Mouse (Mus musculus) brain, embryonic 18.5 days (tissue): ENCODE data around the gene Parva.

Experiments
- DNase-seq: peaks from one replicate; pipeline ENCODE4 v3.0.0-alpha.2; 2012; ENCODE audit warnings: low read depth, low spot score

The Parva gene

DNA sequence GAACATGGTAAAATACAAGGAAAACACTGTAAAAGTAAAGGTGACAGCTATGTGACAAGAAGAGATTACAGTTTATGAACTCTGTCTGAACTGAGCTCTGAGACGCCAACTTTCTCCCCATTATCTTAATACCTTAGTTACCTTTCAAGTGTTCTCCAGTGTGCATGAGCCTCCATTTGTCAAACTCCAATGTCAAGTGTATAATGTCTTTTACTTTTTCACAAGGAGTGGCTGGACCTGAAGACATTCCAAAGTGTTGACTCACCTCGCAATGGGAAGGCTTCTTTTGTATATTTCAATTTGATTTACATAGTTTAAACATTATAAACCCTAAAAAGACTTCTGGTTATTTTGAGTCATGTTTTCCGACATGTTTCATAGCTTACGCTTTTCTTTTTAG lies 3.9 kb upstream of the Parva start:
- no peak for DNase-seq

DNA sequence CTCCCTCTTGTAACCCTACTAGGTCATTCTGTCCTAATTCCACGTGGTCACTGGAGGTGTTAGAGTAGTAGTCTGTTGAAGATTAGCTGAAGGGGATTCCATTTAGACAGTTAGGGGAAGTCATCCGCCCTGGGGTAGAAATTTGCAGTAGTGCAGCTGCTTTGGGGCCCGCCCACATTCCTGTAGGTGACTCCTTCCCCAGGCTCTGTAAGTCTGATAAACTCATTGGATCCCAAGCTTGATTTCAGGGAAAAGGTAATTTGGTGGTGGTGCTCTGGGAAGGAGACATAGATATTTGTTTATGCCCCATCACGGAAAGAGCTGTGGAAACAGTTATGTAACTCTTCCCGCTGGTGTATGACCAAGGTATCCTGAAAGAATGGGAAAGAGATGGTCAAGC lies 494 bp upstream of the Parva start:
- no peak for DNase-seq

DNA sequence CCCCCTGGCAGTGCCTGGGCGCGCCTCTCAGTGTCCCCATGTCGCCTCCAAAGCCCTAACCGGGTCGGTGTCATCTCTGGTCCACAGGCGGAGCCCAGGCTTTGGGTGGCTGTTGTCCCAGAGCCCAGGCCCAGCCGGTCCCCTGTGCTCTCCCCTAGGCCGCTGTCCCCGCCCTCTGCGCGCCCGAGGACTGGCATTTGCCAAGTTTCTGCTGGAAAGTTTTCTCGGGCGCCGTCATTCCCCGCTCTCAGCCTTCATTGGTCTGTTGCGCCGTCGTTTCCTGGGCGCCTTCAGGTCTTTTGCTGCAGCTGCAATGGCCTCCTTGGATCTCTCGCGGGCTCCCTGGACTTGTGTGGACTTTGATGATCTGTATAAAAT lies 842 bp downstream of the Parva start:
- no peak for DNase-seq

DNA sequence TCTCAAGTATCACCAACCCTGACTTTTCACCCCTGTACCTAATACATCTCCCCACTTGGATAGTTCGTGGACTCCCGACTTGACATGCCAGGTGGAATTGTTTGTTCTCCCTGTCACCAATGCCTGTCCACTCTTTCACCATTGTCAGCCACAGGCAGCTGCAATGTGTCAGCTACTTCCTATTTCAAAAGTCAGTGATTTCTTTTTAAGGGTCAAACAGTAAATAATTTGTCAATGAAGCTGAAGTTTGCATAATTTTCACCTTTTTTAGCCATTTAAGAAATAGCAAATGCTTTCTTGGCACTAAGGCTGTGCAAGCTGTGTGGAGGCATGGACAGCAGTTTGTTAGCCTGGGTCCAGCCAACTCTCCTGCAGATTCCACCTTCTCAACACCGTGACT lies 12.5 kb downstream of the Parva start:
- DNase-seq, result no peak

DNA sequence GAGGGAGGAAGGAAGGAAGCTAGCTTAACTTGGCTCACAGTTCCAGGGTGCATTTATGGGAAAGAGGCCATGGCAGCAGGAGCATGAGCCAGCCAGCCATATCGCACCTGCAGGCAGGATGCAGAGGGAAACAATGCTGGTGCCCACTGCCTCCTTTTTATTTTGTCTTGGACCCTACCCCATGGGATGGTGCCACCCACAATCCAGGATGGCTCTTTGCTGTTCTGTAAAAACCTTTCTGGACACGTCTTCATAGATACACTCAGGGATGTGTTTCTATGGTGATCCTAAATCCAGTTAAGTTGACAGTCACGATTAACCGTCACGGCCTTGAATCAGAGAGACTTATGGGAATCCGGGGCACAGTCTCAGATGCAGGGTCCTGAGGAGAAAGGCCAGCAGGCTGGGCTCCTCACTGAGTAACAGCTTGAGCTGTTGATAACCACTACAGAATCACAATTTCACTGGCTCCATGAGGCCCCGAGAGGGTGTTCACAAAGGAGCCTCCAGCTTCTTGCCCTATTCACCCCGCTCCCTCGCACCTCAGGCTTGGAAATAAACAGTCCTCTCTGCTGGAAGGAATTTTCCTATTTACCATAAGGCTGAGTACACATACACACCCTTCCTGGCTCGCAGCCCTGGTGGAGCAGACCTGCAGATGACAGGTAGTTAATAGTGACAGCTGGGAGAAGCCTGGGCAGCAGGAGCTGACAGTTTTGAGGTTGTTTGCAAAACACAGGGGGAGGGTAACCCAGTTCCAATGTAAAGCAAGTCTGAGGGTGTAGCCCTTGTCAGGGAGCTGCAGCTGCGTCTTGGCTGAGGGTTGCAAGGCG lies 17.1 kb downstream of the Parva start:
- peak; percentile 10 for DNase-seq

DNA sequence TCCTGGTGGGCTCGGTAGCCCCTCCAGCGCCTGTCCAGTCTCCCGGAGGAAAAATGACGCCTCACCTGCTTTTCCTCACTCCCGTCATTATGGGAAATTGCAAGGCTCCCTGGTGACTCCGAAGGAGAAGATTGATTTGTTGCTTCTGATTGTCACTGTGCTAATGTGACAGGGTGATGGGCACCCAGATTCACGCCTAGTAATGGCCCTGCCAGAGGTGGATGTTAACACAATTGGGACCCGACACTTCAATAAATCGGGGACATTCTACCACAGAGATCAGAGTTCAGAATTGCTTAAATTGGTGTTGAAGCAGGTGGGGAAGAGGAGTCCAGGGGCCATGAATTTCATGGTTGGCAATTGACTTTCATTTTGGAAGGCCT lies 17.7 kb downstream of the Parva start:
- DNase-seq, result no peak

DNA sequence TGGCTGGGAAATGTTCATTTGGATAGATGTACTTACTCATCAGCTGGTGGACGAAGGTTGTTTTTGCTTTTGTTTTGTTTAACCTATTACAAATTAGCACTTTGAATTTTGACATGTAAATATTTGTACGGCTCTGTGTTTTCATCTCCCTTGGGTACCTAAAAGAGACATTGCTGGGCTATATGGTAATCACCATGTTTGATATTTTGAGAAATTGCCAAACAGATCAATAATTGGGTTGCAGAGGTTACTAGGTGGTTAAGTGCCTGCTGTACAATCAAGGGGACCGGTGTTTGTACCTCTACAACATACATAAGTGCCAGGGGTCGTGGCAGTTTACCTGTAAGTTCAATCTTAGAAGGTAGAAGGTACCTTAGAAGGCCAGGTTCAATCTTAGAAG lies 19.2 kb downstream of the Parva start:
- DNase-seq, result no peak

DNA sequence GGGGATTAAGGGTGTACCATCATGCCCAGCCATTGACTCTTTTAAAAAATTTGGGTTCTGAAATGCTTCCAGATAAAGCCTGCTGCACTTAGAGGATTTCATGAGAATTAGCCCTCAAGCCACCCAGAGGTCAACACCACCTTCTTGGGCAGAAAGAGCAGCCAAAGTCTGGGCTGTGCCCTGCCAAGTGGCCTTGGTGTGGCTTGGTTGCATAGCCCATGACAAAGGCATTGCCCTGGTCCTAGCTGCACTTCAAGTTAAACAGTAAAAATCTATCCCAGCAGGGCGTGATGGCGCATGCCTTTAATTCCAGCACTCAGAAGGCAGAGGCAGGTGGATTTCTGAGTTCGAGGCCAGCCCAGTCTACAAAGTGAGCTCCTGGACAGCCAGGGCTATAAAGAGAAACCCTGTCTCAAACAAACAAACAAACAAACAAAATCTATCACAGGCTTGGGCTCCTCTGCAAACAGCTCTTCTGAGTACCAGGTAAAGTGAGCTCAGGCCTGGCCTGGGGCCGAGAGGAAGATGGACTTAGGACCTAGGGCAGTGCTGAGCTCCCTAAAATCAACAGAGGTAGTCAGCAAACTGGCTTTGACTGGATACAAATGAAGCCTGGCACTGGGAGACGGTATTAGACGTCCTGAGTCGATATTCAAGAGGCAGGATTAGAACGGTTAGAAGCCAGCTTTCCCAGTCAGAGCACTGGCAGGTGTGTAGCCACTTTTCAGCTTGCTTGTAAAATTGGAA lies 22.8 kb downstream of the Parva start:
- no peak for DNase-seq

DNA sequence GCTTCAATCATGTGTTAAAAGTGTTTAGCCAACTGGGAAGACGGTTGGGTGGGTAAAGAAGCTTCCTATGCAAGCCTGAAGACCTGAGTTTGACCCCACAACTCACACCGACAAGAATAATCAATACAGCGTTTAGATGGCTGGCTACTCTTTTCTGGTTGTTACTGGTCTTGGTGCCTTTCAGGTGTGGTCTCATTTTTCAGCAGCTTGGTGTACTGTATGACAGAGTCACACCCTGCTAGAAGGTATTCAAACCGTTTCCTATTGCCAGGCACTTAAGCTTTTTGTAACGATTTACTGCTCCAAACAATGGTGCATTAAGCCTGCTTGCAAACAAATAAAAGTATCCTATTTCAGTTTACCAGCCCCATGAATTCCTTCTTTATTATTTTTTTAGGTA lies 25.2 kb downstream of the Parva start:
- DNase-seq, result no peak

DNA sequence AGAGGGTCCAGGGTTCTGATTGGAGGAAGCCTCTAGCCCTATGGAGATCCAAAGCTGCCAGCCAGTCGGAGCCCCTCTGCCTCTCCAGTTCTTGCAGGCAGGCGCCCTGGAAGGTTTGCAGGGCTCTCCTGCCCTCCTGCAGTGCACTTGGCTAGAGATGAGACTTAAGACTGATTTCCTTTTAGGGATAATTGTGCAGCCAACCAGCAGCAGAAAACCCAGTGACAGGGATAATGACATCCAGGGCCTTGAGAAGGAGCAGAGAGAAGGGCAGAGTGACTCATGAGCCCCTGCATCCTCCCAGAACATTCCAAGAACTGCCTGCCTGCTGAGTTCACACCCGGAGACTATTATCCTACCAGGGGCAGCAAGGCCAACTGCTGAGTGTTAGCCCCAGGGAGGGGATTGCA lies 26.5 kb downstream of the Parva start:
- DNase-seq, result no peak

DNA sequence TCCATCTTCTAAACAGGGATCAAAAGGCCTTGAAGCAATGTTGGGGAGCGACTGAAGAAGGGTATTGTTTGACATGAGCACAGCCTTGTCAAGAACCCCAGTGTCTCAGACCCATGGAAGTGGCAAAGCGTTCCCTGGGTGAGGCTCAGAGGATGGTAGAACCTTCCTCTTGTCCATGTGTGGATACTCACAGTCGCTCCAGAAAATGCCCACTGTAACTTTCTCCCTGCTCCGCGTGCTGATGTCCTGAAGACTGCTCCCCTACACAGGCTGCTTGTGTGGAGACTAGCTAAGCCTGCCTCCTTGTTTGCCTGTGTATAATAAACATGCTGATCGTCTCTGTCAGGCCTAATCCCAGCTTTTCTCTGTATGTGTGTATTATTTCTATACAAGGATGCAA lies 27.1 kb downstream of the Parva start:
- DNase-seq, result no peak

DNA sequence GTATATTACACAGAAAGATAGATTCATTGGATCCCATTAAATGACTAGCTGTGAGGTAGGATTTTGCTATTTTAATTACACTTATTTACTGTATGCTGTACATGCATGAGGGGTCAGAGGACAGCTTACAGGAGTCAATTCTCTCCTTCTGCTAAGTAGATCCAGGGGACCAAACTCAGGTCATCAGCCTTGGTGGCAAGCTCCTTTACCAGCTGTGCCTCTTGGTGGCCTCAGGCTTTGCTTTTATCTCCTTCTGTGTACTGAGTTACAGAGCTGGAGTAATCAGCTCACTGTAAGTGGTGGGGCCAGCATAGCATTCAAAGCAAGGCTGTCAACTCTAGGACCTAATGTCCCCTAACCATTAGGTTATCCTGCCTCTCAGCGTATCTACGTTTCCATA lies 27.6 kb downstream of the Parva start:
- DNase-seq, result no peak

DNA sequence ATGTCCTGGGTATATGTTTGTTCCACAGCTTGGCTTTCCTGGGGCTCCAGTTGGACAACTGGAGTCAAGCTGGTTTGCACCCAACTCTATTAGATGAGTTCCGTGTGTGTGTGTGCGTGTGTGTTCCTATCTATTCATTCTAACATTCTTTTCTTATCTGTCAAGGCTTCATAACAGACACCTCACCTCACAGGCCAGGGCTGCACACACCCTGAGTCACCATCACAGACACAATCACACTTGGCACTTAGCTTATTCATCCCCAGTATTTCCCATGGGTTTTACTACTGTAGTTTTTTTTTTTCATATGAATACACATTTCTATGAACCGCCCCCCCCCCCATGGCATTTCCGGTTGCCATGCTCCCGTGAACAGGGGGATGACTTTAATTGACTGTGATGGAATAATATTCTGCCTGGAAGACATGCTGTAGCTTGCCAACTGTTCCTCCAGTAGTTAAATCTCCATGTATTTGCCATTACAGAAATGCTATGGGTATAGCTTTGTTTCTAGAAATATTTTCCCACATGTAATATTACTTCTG lies 28.3 kb downstream of the Parva start:
- DNase-seq, result no peak

DNA sequence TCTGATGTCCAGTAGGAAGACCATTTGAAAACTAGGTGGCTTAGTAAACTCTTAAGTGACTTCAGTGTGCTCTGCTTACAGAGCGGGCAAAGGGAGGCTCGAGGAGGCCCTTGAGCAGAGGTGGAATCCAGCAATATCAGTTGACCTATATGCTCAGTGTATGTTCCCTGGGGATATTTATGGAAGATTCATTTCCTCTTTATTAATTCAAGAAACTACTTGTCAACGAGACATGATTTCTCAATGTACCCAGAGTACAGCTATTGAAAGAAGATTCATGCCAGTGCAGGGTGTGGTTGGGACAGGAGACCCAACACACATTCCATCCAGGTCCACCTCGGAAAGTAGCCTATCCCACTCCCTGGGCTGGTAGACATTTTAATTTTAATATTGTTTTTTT lies 30.1 kb downstream of the Parva start:
- DNase-seq, result no peak

DNA sequence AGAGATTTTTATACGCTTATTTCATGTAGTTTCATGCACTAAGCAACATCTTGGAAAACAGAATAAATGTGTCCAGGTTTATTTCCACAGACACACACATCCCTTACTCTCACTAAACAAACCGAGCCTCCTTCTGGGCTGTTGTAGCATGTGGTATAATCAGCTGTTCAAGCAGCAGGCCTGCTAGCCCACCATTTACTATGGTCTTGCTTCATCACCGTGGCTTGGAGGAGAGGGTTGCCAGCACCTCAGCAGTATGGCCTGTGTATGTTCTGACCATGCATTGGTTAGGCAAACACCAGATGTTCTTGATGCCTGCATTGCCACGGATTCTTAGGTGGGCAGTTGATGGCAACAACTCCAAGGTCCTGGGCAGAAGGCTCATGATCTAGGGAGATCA lies 30.6 kb downstream of the Parva start:
- no peak for DNase-seq

DNA sequence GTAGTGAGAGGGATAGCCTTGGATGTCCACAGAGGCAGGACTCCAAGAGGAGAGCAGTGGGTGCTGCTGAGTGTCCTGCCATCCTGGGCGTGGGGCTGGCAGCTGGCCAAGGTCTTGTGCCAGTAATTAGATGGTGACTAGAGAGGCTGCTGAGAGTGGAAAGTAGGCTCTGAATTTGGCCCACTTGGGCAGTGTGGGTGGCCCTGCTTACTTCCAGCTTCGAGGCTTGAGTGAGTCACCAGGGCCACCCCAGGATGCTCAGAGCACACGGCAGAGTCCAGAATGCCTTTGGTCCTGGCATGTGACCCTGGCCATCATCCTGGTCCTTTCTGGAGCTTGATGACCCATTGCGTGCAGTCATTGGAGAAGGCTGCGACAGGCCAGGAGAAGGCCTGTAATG lies 31.1 kb downstream of the Parva start:
- DNase-seq, result no peak

DNA sequence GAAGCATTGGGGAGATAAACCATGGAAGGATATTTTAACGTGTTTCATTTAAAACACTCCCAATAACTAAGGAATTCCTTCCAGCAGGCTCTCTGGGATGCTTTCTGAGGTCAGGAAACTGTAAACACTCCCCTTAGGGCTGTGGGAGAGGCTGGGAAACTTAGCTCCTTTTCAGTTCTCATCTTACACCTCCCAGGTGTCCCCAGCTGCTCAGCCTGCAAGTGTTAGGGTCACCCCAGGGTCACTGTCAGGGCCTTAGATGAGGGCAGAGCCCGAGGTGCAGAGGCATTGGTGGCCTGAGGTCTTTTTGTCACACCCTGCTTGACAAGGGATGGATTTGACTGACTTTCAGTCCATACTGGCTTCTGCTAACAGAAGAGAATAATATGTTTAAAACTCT lies 35.8 kb downstream of the Parva start:
- DNase-seq, result no peak

DNA sequence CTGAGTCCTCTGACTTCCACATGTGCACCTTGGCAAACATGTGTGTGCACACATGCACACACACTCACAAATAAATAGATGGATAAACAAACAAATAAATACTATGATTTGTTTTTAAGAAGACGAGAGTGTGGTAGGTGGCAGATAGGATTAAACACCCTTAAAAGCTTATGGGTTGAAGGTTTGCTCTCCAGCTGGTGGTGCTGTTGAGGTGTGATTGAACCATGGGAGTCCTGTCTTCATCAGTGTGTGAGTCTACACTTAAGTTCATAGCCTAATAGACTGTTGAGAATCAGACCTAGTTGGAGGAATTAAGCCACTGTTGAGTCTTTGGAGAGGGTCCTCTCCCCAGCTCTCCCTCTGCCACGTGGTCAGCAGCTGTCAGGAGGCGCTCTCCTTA lies 38.6 kb downstream of the Parva start:
- no peak for DNase-seq

DNA sequence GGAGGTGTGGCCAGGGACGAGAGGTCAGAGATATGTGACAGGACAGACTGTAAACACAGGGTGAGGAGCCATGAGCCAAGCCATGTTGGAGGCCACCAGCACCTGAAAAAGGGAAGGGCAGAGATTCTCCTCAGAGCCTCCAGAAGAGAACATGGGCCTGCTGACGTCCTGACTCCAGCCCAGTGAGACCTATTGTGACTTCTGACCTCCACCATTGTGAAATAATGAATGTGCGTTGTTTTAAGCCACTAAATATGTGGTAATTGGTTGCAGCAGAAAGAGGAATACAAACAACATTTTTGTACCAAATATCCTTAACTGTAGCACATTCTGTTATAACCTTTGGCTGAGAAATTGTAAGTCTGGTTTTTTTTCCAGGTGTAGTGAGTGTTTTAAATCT lies 39.5 kb downstream of the Parva start:
- DNase-seq, result no peak

DNA sequence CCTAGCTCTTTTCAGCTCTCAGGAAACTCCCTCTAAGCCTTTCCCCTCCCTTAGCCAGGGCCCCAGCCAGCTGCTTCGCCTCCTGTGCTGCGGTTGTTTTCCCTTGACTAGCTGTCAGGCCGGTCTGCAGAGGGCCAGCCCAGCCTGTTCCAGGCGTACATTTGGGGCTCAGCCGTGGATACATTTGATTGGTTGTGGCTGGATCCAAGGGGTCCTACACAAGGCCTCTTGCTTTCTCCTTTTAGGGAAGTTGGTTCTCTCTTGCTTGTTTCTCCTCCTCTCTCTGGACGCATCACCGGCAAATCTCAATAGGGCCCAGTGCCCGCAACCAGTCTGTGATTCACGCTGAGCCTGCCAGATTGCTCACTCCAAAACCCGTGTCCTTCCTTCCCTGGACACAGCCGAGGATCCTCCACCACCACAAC lies 40.4 kb downstream of the Parva start:
- DNase-seq, result no peak

DNA sequence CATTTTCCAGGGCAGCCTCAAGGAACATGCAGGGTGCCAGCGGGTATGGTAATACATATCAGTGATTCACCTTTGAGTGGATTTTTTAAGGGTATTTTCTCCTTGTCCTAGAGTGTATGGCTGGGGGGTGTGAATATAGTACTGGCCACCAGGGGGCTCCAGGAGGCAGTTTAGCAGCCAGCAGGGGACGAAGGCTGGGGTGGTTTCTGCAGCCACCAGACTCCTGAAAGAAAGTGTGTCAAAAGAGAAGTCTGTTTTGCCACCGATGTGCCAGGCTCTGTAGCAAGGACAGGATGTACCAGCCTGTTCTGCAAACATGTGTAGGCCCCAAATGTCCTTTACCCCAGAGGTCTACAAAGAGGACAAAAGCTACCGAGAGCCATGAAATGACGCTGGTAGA lies 42.5 kb downstream of the Parva start:
- no peak for DNase-seq

DNA sequence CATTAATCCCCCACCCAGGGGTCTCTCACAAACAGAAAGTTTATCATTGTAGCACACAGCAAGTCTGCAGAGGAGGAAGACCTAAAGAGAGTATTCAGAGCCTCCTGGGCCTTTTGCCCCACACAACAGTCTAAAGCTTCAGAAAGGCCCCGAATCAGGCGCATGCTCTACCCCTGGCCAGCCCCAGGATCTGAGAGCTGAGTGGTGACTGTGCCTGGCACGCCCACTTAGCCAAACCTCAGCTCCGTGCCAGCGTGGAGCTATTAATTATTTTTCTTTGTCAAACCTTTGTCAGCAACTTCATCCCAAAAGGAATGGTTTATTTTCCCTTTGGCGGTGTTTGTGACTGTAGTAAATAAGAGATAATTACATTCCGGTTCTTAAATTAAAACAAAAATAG lies 44.0 kb downstream of the Parva start:
- DNase-seq, result no peak
